Mouse (Mus musculus) heart, postnatal 10 days (tissue): ENCODE measurements around the gene Cops8. TPM values are rescaled to one million over a fixed set of nuclear protein-coding genes. Genes with fewer than 3 reads are reported as not detected.

Source experiments
- DNase-seq, 2 experiments: peaks; one replicate each; pipeline ENCODE4 v3.0.0; 2021
- intact Hi-C: fragments of 180-260 bp; cut with DNase I; formaldehyde crosslinking; loops from one replicate; pipeline ENCODE4 v1.15.1; 2025
- total RNA-seq, 2 experiments: library from RNA; stranded (reverse); gene quantifications; 2 replicates each; pipeline ENCODE4 v1.2.3; 2021

Cops8 gene
- total RNA-seq, 2 experiments from 2014 or later: 84.1 to 87.8 TPM

DNA sequence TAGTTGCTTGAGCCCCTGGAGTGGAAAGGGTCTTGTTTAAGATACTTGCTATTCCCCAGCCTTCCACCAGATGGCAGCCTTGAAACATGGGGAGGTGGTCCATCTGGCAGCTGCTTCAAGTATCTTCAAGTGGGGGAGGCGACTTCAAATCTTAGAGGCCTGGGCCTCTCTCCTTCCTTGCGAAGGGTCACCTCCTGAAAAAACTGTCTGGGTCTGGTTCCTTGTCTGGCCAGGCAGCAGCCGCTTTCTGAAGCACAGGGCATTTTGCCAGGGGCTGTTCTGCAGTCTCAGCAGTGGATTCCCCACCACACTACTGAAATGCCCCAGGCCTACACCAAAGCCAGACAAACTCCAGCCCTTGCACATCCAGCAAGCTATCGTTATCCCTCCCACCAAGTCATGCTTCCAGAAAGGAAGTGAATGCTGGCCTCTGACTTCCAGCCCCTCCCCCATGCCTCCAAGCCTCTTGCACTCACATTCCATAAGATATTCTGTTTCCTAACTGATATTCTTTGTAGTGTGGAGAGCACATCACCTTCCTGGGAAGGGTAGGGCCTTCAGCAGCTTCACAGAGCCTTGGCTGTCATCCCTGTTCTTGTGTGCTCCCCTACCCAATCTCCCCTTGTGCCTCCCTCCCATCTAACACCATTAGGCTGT is 48.1 kb downstream of the Cops8 start:
- DNase-seq: peak; percentile 84 to 90
- intact Hi-C loops: loop anchor here (1.0 to 2.0 kb wide), 4 partner anchors 189 to 306 kb away; no protein-coding TSS in a partner anchor

DNA sequence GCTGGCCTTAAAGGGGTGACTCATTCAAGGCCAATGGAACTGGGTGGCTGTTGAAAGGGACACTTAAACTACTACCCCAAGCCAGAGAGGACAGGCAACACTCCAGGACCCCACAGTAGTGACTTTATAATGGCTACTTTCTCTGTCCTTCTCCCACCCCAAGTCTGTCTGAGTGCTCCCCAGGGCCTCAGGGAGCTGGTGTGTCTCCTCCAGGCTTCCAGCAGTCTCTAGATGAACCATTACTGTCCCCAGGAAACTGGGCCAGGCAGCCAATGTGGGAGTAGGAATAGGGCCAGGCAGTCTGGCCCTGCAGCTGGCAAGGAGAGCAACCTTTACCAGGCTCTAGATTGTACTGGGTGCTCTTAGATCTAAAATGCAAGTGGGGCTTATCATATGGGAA is 49.0 kb downstream of the Cops8 start:
- DNase-seq: peak; percentile 42 to 43
- intact Hi-C loops: loop anchor here (2.0 kb wide), 3 partner anchors 199 to 305 kb away; no protein-coding TSS in a partner anchor

DNA sequence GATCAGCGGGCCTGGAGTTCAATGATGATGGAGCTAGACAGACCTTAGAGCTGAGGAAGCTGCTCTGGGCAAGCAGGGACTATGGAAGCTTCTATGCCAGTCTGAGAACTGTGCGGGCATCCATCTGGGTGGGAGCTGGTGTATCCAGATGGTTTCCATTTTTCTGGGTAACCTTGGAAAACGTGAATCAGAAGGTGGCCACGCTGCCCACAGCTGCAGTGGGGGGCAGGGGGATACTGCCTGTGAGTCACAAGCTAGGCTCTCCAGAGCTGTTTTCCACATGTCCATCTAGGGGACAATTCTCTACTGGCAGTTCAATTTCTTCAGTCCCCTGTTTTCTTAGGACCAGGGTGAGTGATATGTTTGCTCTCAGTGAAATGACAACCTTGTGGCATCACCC is 49.8 kb downstream of the Cops8 start:
- DNase-seq: no peak
- intact Hi-C loops: no loop called here

DNA sequence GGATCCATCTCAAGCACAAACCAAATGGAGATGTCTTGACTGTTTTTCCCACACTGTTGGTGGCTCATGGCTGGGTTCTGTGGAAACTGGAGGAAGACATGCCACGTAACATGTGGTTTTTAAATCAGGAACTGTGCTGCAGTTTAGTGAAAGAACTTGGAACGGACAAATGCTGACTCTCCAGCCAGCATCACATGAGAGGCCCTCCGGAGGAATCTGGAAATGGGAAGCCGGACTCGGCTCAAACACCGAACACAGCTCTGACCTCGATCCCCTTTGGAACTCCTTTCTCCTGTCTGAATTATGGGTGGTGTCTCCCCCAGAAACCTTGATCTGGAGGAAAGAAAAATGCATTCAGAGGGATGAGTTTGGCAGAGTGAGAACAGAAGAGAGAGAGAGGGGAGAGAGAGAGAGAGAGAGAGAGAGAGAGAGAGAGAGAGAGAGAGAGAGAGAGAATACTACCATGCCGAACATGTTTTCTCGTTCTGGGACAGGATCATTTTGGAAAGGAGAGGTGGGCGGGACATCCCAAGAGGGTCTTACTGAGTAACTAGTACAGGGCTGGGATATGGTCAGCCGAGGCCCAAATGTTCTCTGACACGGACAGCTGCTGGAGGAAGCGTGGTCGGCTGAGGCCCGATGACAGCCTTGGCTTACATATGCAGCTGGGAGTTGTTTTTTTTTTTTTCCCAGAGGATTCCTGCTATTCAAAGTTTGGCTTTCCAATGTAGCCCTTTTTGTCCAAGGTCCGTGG is 53.9 kb downstream of the Cops8 start:
- intact Hi-C loops: no loop called here
- peak; percentile 70 to 78 for DNase-seq

DNA sequence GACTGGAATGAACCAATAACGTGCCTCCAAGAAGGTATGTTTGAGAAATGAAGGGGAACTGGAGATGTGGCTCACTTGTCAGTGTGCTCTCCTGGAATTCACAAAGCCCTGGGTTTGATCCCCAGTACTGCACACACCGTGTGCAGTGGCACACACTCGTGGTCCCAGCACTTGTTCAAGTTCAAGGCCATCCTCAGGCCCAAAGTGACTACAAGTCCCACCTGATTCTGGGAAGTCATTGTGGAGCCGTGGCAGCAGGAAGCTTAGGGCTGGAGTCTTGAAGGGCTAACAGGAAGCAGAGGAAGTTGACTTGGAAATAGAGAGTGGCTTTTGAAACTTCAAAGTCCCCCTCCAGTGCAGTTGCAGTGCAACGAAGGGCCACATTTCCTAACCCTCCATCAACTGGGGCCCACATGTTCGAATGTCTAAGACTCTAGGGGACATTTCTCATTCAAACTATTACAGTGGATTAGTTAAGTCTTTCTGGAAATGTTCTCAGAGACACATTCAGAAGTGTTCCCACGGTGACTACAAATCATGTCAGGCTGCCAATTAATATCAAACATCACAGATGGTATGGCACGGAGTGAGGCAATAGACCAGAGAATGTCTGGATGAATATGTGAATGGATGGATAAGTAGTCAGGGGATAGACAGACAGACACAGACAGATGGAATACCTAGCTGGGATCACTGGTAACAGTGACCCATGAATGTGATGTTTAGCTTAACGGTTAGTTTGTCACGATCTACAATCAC is 54.7 kb downstream of the Cops8 start:
- no peak for DNase-seq
- intact Hi-C loops: no loop called here

DNA sequence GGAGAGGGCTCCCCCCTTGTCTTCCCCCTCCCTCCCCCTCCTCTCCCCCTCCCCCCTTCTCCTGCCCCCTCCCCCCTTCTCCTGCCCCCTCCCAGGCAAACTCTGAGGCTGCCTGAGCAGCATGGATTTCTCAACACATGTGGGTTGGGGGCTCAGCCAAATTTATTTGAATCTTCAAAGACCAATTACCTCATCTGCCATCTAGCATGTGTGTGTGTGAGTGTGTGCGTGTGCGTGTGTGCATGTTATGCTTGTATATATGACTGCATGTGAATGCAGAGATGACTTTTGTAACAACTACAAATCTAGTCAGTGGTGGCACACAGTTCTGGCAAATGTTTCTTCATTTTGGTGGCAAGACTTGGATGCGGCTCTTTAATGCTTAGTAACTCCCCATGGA is 55.8 kb downstream of the Cops8 start:
- DNase-seq: no peak
- intact Hi-C loops: no loop called here

DNA sequence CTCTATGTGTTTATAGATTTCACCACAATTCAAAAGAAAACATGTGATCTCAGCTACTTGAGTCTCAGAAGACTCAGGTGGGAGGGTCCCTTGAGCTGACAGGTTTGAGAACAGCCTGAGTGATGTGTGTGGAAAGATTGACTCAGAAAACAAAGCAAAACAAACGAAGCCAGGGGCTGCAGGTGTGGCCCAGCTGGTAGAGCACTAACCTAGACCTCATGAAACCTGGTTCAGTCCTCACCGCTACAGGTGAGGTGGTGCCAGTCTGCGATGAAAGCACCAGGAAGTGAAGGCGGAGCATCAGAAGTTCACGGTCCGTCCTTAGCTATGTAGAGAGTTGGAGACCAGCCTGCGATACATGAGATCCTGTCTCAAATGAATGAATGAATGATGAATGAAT is 57.4 kb downstream of the Cops8 start:
- no peak for DNase-seq
- intact Hi-C loops: no loop called here

DNA sequence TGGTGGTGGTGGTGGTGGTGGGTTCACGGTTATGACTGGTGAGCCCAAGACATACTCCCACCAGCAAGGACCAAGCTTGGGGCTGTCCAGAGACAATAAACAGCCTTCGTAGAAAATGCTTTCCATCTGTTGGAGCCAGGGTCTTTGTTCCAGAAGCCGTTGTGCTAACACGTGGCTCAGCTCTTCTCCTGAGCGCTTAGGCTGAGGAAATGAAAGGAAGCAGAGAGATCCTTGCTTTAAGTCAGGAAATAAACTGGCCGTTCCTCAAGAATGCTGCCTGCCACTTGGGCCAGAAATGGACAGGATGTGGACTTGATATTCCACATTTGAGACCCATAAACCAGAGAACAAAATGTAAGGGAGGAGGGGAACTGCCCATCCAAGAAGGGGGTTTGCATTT is 59.7 kb downstream of the Cops8 start:
- intact Hi-C loops: no loop called here
- peak; percentile 52 to 54 for DNase-seq

Other genes starting within 250 kb of the Cops8 start
- 100 to 1,000 TPM; 107 to 132 TPM for gene Col6a3, start 241.0 kb downstream of the Cops8 start, total RNA-seq